Mouse (Mus musculus): Measurements from ENCODE around the gene Spcs1. TPM values are rescaled to one million over a fixed set of nuclear protein-coding genes. Genes with fewer than 3 reads are reported as not detected.

Gene Spcs1
- polyA plus RNA-seq (2014; fragmentation: Nextera tagmentation; extraction: Ambion mirVana) = 315 and 357 TPM in 2 replicates

GRCm38 (mm10) chr14:31001307-31002205 is at the start of gene Spcs1, which contains the start of gene Glt8d1:
Gene Spcs1 (minus strand): TSS chr14:31001672.
Gene Glt8d1 (plus strand): TSS chr14:31001400.
- Histone ChIP-seq H3K27ac (peak within 1 kb of the TSS; percentile 93), H3K27me3 (ENCODE audit: control insufficient read depth, insufficient read depth, low read length) (no peaks in the 10 kb centered on the region), H3K4me1 (replicated peaks; ENCODE audit: control insufficient read depth, insufficient read depth, low read length) (peaks cover 16% of the 10 kb centered on the region), H3K36me3 (replicated peaks; ENCODE audit: control insufficient read depth, insufficient read depth) (peaks cover 18% of the 10 kb centered on the region), H3K9ac (peak within 1 kb of the TSS; percentile 92), H3K4me2 (replicated peaks) (peak within 1 kb of the TSS; percentile 48), H3K4me3 (replicated peaks; ENCODE audit: low read length) (peak within 1 kb of the TSS; percentile 71), H3K9me3 (ENCODE audit: control insufficient read depth, low read length) (no peaks in the 10 kb centered on the region)
- ATAC-seq (ENCODE audit: low FRiP score) (peak; percentile 94), DNase-seq (ENCODE audit: low spot score) (peak; percentile 77)
- under 1% methylated on average over 82 of the region's 84 CpGs for WGBS

GRCm38 (mm10) chr14:31045817-31046216 is 44.3 kb upstream of the Spcs1 start:
- Histone ChIP-seq H3K27me3 (ENCODE audit: control insufficient read depth, insufficient read depth, low read length) (no peaks in the 10 kb centered on the region), H3K9me3 (ENCODE audit: control insufficient read depth, low read length) (no peaks in the 10 kb centered on the region), H3K4me2 (replicated peaks) (no peak overlapping the region), H3K4me1 (replicated peaks; ENCODE audit: control insufficient read depth, insufficient read depth, low read length) (no peaks in the 10 kb centered on the region), H3K27ac (no peak overlapping the region), H3K4me3 (replicated peaks; ENCODE audit: low read length) (no peak overlapping the region), H3K36me3 (replicated peaks; ENCODE audit: control insufficient read depth, insufficient read depth) (peaks cover 84% of the 10 kb centered on the region), H3K9ac (no peak overlapping the region)
- 97% methylated on average over 1 of the region's 1 CpGs for WGBS
- no peak for ATAC-seq (ENCODE audit: low FRiP score)
- DNase-seq (ENCODE audit: low spot score) = no peak

GRCm38 (mm10) chr14:31045296-31045695 is 43.8 kb upstream of the Spcs1 start:
- H3K36me3 ChIP-seq (replicated peaks; ENCODE audit: control insufficient read depth, insufficient read depth) = peaks cover 83% of the 10 kb centered on the region
- no peak overlapping the region for H3K4me3 ChIP-seq (replicated peaks; ENCODE audit: low read length)
- H3K27me3 ChIP-seq (ENCODE audit: control insufficient read depth, insufficient read depth, low read length) = no peaks in the 10 kb centered on the region
- ATAC-seq (ENCODE audit: low FRiP score) = no peak
- no peaks in the 10 kb centered on the region for H3K9me3 ChIP-seq (ENCODE audit: control insufficient read depth, low read length)
- 96% methylated on average over 5 of the region's 5 CpGs for WGBS
- no peak overlapping the region for H3K4me2 ChIP-seq (replicated peaks)
- no peaks in the 10 kb centered on the region for H3K4me1 ChIP-seq (replicated peaks; ENCODE audit: control insufficient read depth, insufficient read depth, low read length)
- no peak overlapping the region for H3K9ac ChIP-seq
- no peak for DNase-seq (ENCODE audit: low spot score)
- no peak overlapping the region for H3K27ac ChIP-seq

- Histone ChIP-seq H3K4me1 (replicated peaks; ENCODE audit: control insufficient read depth, insufficient read depth, low read length) (peaks cover 5% of the 10 kb centered on the region; the same call in 1 of the 2 replicates), H3K27me3 (ENCODE audit: control insufficient read depth, insufficient read depth, low read length) (no peaks in the 10 kb centered on the region), H3K9ac (no peak overlapping the region), H3K9me3 (ENCODE audit: control insufficient read depth, low read length) (no peaks in the 10 kb centered on the region), H3K27ac (no peak overlapping the region), H3K4me2 (replicated peaks) (no peak overlapping the region), H3K36me3 (replicated peaks; ENCODE audit: control insufficient read depth, insufficient read depth) (peaks cover 82% of the 10 kb centered on the region), H3K4me3 (replicated peaks; ENCODE audit: low read length) (no peak overlapping the region)
- ATAC-seq (ENCODE audit: low FRiP score) (no peak), DNase-seq (ENCODE audit: low spot score) (no peak)
- WGBS = 82% methylated on average over 3 of the region's 3 CpGs
Observed at GRCm38 (mm10) chr14:31025785-31026184, 24.3 kb upstream of the Spcs1 start.

- H3K9ac ChIP-seq = no peak overlapping the region
- peaks cover 23% of the 10 kb centered on the region for H3K4me1 ChIP-seq (replicated peaks; ENCODE audit: control insufficient read depth, insufficient read depth, low read length)
- no peaks in the 10 kb centered on the region for H3K27me3 ChIP-seq (ENCODE audit: control insufficient read depth, insufficient read depth, low read length)
- peaks cover 53% of the 10 kb centered on the region for H3K36me3 ChIP-seq (replicated peaks; ENCODE audit: control insufficient read depth, insufficient read depth)
- WGBS = 31% methylated on average over 1 of the region's 1 CpGs
- ATAC-seq (ENCODE audit: low FRiP score) (no peak), DNase-seq (ENCODE audit: low spot score) (no peak)
- no peaks in the 10 kb centered on the region for H3K9me3 ChIP-seq (ENCODE audit: control insufficient read depth, low read length)
- H3K4me2 ChIP-seq (replicated peaks) = no peak overlapping the region
- no peak overlapping the region for H3K4me3 ChIP-seq (replicated peaks; ENCODE audit: low read length)
- no peak overlapping the region for H3K27ac ChIP-seq
Observed at GRCm38 (mm10) chr14:31022579-31022978, 21.1 kb upstream of the Spcs1 start.

- DNase-seq (ENCODE audit: low spot score) (peak; percentile 62), ATAC-seq (ENCODE audit: low FRiP score) (peak; percentile 95)
- Histone ChIP-seq H3K9me3 (ENCODE audit: control insufficient read depth, low read length) (no peaks in the 10 kb centered on the region), H3K9ac (peak overlapping the region; percentile 94), H3K27ac (peak overlapping the region; percentile 99), H3K27me3 (ENCODE audit: control insufficient read depth, insufficient read depth, low read length) (no peaks in the 10 kb centered on the region), H3K4me1 (replicated peaks; ENCODE audit: control insufficient read depth, insufficient read depth, low read length) (peaks cover 24% of the 10 kb centered on the region), H3K4me2 (replicated peaks) (peak overlapping the region; percentile 95), H3K36me3 (replicated peaks; ENCODE audit: control insufficient read depth, insufficient read depth) (peaks cover 53% of the 10 kb centered on the region), H3K4me3 (replicated peaks; ENCODE audit: low read length) (peak overlapping the region; percentile 62)
- 10% methylated on average over 25 of the region's 56 CpGs for WGBS
Observed at GRCm38 (mm10) chr14:31019331-31020205, 18.1 kb upstream of the Spcs1 start.

GRCm38 (mm10) chr14:31018860-31019291 is 17.4 kb upstream of the Spcs1 start, which contains the start of the genes Pbrm1 and Gnl3:
Gene Pbrm1 (plus strand): TSS chr14:31019138.
Gene Gnl3 (minus strand): TSS chr14:31019152.
- Histone ChIP-seq H3K27me3 (ENCODE audit: control insufficient read depth, insufficient read depth, low read length) (no peaks in the 10 kb centered on the region), H3K4me3 (replicated peaks; ENCODE audit: low read length) (peak within 1 kb of the TSS; percentile 62), H3K4me1 (replicated peaks; ENCODE audit: control insufficient read depth, insufficient read depth, low read length) (peaks cover 24% of the 10 kb centered on the region), H3K36me3 (replicated peaks; ENCODE audit: control insufficient read depth, insufficient read depth) (peaks cover 53% of the 10 kb centered on the region), H3K4me2 (replicated peaks) (peak within 1 kb of the TSS; percentile 95), H3K27ac (peak within 1 kb of the TSS; percentile 99), H3K9me3 (ENCODE audit: control insufficient read depth, low read length) (no peaks in the 10 kb centered on the region), H3K9ac (peak within 1 kb of the TSS; percentile 94)
- under 1% methylated on average over 53 of the region's 53 CpGs for WGBS
- peak; percentile 96 for DNase-seq (ENCODE audit: low spot score)
- peak; percentile 97 for ATAC-seq (ENCODE audit: low FRiP score)

GRCm38 (mm10) chr14:31017854-31018253 is 16.4 kb upstream of the Spcs1 start:
- WGBS = 2% methylated on average over 2 of the region's 2 CpGs

GRCm38 (mm10) chr14:31016063-31016462 is 14.6 kb upstream of the Spcs1 start:
- no peak for DNase-seq (ENCODE audit: low spot score)
- H3K4me1 ChIP-seq (replicated peaks; ENCODE audit: control insufficient read depth, insufficient read depth, low read length) = peaks cover 19% of the 10 kb centered on the region
- H3K27ac ChIP-seq = no peak overlapping the region
- no peak overlapping the region for H3K9ac ChIP-seq
- H3K9me3 ChIP-seq (ENCODE audit: control insufficient read depth, low read length) = no peaks in the 10 kb centered on the region
- no peaks in the 10 kb centered on the region for H3K27me3 ChIP-seq (ENCODE audit: control insufficient read depth, insufficient read depth, low read length)
- H3K4me2 ChIP-seq (replicated peaks) = no peak overlapping the region
- no peak overlapping the region for H3K4me3 ChIP-seq (replicated peaks; ENCODE audit: low read length)
- WGBS = 91% methylated on average over 1 of the region's 1 CpGs
- no peak for ATAC-seq (ENCODE audit: low FRiP score)
- peaks cover 65% of the 10 kb centered on the region for H3K36me3 ChIP-seq (replicated peaks; ENCODE audit: control insufficient read depth, insufficient read depth)

More at GRCm38 (mm10) chr14:31017854-31018253, 16.4 kb upstream of the Spcs1 start:
- H3K4me3 ChIP-seq (replicated peaks; ENCODE audit: low read length) = peak overlapping the region; percentile 62
- H3K27ac ChIP-seq = no peak overlapping the region
- H3K27me3 ChIP-seq (ENCODE audit: control insufficient read depth, insufficient read depth, low read length) = no peaks in the 10 kb centered on the region
- H3K36me3 ChIP-seq (replicated peaks; ENCODE audit: control insufficient read depth, insufficient read depth) = peaks cover 55% of the 10 kb centered on the region
- no peaks in the 10 kb centered on the region for H3K9me3 ChIP-seq (ENCODE audit: control insufficient read depth, low read length)
- ATAC-seq (ENCODE audit: low FRiP score) (no peak), DNase-seq (ENCODE audit: low spot score) (no peak)
- peak overlapping the region; percentile 94 for H3K9ac ChIP-seq
- peaks cover 24% of the 10 kb centered on the region for H3K4me1 ChIP-seq (replicated peaks; ENCODE audit: control insufficient read depth, insufficient read depth, low read length)
- peak overlapping the region; percentile 95 for H3K4me2 ChIP-seq (replicated peaks)
